Mouse (Mus musculus): ENCODE measurements around the gene 2010111I01Rik.

DNA sequence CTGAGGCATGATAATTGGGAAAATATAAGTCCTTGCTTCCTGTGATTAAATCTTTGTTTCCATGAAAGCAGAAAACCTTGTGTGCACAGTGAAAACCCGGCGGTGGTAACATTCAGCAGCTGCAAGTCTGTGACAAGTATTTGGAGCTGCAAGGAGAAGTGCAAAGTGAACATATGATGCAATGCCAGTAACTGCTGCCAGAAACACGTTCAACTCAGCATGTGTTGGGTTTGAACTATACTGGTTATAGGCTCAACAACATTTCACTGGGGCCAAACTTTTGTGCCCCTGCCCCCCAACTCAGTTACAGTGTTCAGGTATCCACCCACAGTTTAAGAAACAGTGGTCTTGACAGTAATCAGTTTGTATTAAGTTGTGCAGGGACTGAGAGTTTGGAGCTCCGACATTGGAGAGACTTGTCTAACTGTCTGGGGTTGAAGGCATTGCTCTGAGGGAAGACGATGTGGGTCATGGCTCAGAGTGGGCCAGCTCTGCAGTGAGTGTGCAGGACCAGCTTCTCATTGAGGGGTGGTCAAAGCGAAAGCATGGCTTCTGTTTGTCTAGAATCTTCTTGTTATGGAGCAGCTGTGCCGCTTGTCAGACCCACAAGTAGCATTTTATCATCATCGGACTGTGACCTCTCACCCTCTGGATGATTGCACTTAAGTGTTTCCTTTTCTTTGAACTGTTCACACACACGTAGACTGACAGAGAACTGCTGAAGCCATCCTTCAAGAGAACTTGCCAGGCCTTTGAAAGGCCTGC, 109.4 kb downstream of the 2010111I01Rik start:
- TF ChIP-seq HCFC1 (IDR thresholded peaks at IDR 0.05; ENCODE audit: borderline replicate concordance, insufficient read depth, low read length) (no peak), ZNF384 (IDR thresholded peaks at IDR 0.05; ENCODE audit: low read depth, low read length) (no peak), ZC3H11A (IDR thresholded peaks at IDR 0.05; ENCODE audit: borderline replicate concordance, low read depth, low read length) (no peak), CHD2 (IDR thresholded peaks at IDR 0.05; ENCODE audit: low read depth, low read length) (no peak)
